Mouse (Mus musculus): ENCODE measurements around the gene Nfil3. TPM values are rescaled to one million over a fixed set of nuclear protein-coding genes. Genes with fewer than 3 reads are reported as not detected.
A peak's percentile ranks its signal among the peaks of the same experiment; 100 is the strongest.

The Nfil3 gene
- total RNA-seq (2014; fragmentation: Nextera tagmentation) (not detected in 2 replicates), total RNA-seq (2017) (0.11 TPM in 1 of 2 replicates, not detected in the other), polyA plus RNA-seq (2012) (0.03 TPM in 2 replicates)

- peak within 1 kb of the TSS; percentile 20; the same call in 1 of the 2 replicates for H3K4me3 ChIP-seq (ENCODE audit: low read depth, low read length)
- H3K36me3 ChIP-seq (replicated peaks): no peaks in the 10 kb centered on the region
- ATAC-seq (ENCODE audit: extremely low read depth, insufficient number of reproducible peaks, low FRiP score, poor library complexity, severe bottlenecking) (no peak), DNase-seq (ENCODE audit: low spot score) (no peak)
- H3K9me3 ChIP-seq (replicated peaks): peaks cover 67% of the 10 kb centered on the region
- TF ChIP-seq GATA2 (IDR thresholded peaks at IDR 0.05; ENCODE audit: borderline replicate concordance, low read depth, low read length): no peak
- no peak for TF ChIP-seq CTCF (IDR thresholded peaks at IDR 0.05; ENCODE audit: low read depth, low read length)
- no peak for TF ChIP-seq GATA1 (IDR thresholded peaks at IDR 0.05; ENCODE audit: borderline replicate concordance, low read length)
- TF ChIP-seq POLR2AphosphoS5 (IDR thresholded peaks at IDR 0.05; ENCODE audit: insufficient replicate concordance, low read depth, low read length): no peak
- no peak for TF ChIP-seq TAL1 (conservative IDR thresholded peaks at IDR 0.05; ENCODE audit: low read depth, low read length)
- H3K4me1 ChIP-seq (ENCODE audit: insufficient read depth, low read depth, low read length): no peaks in the 10 kb centered on the region
- H3K27me3 ChIP-seq (ENCODE audit: insufficient read depth, low read length): no peaks in the 10 kb centered on the region
Observed at GRCm38 (mm10) chr13:52980951-52981421, at the start of gene Nfil3. Gene Nfil3 (minus strand): TSS chr13:52981073.

GRCm38 (mm10) chr13:53024285-53024684 is 43.4 kb upstream of the Nfil3 start:
- no peak for TF ChIP-seq POLR2AphosphoS5 (IDR thresholded peaks at IDR 0.05; ENCODE audit: insufficient replicate concordance, low read depth, low read length)
- no peak for TF ChIP-seq CTCF (IDR thresholded peaks at IDR 0.05; ENCODE audit: low read depth, low read length)
- ATAC-seq (ENCODE audit: extremely low read depth, insufficient number of reproducible peaks, low FRiP score, poor library complexity, severe bottlenecking): no peak

GRCm38 (mm10) chr13:53020282-53020681 is 39.4 kb upstream of the Nfil3 start:
- Histone ChIP-seq H3K27me3 (ENCODE audit: insufficient read depth, low read length) (no peaks in the 10 kb centered on the region), H3K9me3 (replicated peaks) (peaks cover 62% of the 10 kb centered on the region), H3K4me1 (ENCODE audit: insufficient read depth, low read depth, low read length) (no peaks in the 10 kb centered on the region), H3K36me3 (replicated peaks) (no peaks in the 10 kb centered on the region), H3K4me3 (ENCODE audit: low read depth, low read length) (no peak overlapping the region)
- TF ChIP-seq GATA1 (IDR thresholded peaks at IDR 0.05; ENCODE audit: borderline replicate concordance, low read length) (no peak), TAL1 (conservative IDR thresholded peaks at IDR 0.05; ENCODE audit: low read depth, low read length) (no peak), CTCF (IDR thresholded peaks at IDR 0.05; ENCODE audit: low read depth, low read length) (no peak), POLR2AphosphoS5 (IDR thresholded peaks at IDR 0.05; ENCODE audit: insufficient replicate concordance, low read depth, low read length) (no peak), GATA2 (IDR thresholded peaks at IDR 0.05; ENCODE audit: borderline replicate concordance, low read depth, low read length) (no peak)
- ATAC-seq (ENCODE audit: extremely low read depth, insufficient number of reproducible peaks, low FRiP score, poor library complexity, severe bottlenecking) (no peak), DNase-seq (ENCODE audit: low spot score) (no peak)

More at GRCm38 (mm10) chr13:53024285-53024684, 43.4 kb upstream of the Nfil3 start:
- H3K27me3 ChIP-seq (ENCODE audit: insufficient read depth, low read length): no peaks in the 10 kb centered on the region
- H3K4me3 ChIP-seq (ENCODE audit: low read depth, low read length): no peak overlapping the region
- no peak for DNase-seq (ENCODE audit: low spot score)
- H3K36me3 ChIP-seq (replicated peaks): no peaks in the 10 kb centered on the region
- H3K4me1 ChIP-seq (ENCODE audit: insufficient read depth, low read depth, low read length): no peaks in the 10 kb centered on the region
- peaks cover 69% of the 10 kb centered on the region for H3K9me3 ChIP-seq (replicated peaks)

- TF ChIP-seq TAL1 (conservative IDR thresholded peaks at IDR 0.05; ENCODE audit: low read depth, low read length): no peak
- TF ChIP-seq CTCF (IDR thresholded peaks at IDR 0.05; ENCODE audit: low read depth, low read length): no peak
- TF ChIP-seq GATA1 (IDR thresholded peaks at IDR 0.05; ENCODE audit: borderline replicate concordance, low read length): no peak
- TF ChIP-seq POLR2AphosphoS5 (IDR thresholded peaks at IDR 0.05; ENCODE audit: insufficient replicate concordance, low read depth, low read length): no peak
- no peak overlapping the region for H3K4me3 ChIP-seq (ENCODE audit: low read depth, low read length)
- no peaks in the 10 kb centered on the region for H3K36me3 ChIP-seq (replicated peaks)
- H3K4me1 ChIP-seq (ENCODE audit: insufficient read depth, low read depth, low read length): no peaks in the 10 kb centered on the region
- no peak for ATAC-seq (ENCODE audit: extremely low read depth, insufficient number of reproducible peaks, low FRiP score, poor library complexity, severe bottlenecking)
- H3K9me3 ChIP-seq (replicated peaks): peaks cover 62% of the 10 kb centered on the region
- H3K27me3 ChIP-seq (ENCODE audit: insufficient read depth, low read length): no peaks in the 10 kb centered on the region
- DNase-seq (ENCODE audit: low spot score): no peak
Observed at GRCm38 (mm10) chr13:53019532-53019931, 38.7 kb upstream of the Nfil3 start.

GRCm38 (mm10) chr13:53018976-53019375 is 38.1 kb upstream of the Nfil3 start:
- no peak for ATAC-seq (ENCODE audit: extremely low read depth, insufficient number of reproducible peaks, low FRiP score, poor library complexity, severe bottlenecking)
- no peaks in the 10 kb centered on the region for H3K4me1 ChIP-seq (ENCODE audit: insufficient read depth, low read depth, low read length)
- TF ChIP-seq POLR2AphosphoS5 (IDR thresholded peaks at IDR 0.05; ENCODE audit: insufficient replicate concordance, low read depth, low read length) (no peak), CTCF (IDR thresholded peaks at IDR 0.05; ENCODE audit: low read depth, low read length) (no peak), TAL1 (conservative IDR thresholded peaks at IDR 0.05; ENCODE audit: low read depth, low read length) (no peak), GATA2 (IDR thresholded peaks at IDR 0.05; ENCODE audit: borderline replicate concordance, low read depth, low read length) (no peak), GATA1 (IDR thresholded peaks at IDR 0.05; ENCODE audit: borderline replicate concordance, low read length) (no peak)
- H3K9me3 ChIP-seq (replicated peaks): peaks cover 57% of the 10 kb centered on the region
- DNase-seq (ENCODE audit: low spot score): no peak
- no peak overlapping the region for H3K4me3 ChIP-seq (ENCODE audit: low read depth, low read length)
- no peaks in the 10 kb centered on the region for H3K27me3 ChIP-seq (ENCODE audit: insufficient read depth, low read length)
- H3K36me3 ChIP-seq (replicated peaks): no peaks in the 10 kb centered on the region

GRCm38 (mm10) chr13:53017983-53018382 is 37.1 kb upstream of the Nfil3 start:
- peaks cover 58% of the 10 kb centered on the region for H3K9me3 ChIP-seq (replicated peaks)
- TF ChIP-seq GATA1 (IDR thresholded peaks at IDR 0.05; ENCODE audit: borderline replicate concordance, low read length) (no peak), TAL1 (conservative IDR thresholded peaks at IDR 0.05; ENCODE audit: low read depth, low read length) (no peak), POLR2AphosphoS5 (IDR thresholded peaks at IDR 0.05; ENCODE audit: insufficient replicate concordance, low read depth, low read length) (no peak), GATA2 (IDR thresholded peaks at IDR 0.05; ENCODE audit: borderline replicate concordance, low read depth, low read length) (no peak), CTCF (IDR thresholded peaks at IDR 0.05; ENCODE audit: low read depth, low read length) (no peak)
- H3K4me3 ChIP-seq (ENCODE audit: low read depth, low read length): no peak overlapping the region
- H3K4me1 ChIP-seq (ENCODE audit: insufficient read depth, low read depth, low read length): no peaks in the 10 kb centered on the region
- ATAC-seq (ENCODE audit: extremely low read depth, insufficient number of reproducible peaks, low FRiP score, poor library complexity, severe bottlenecking) (no peak), DNase-seq (ENCODE audit: low spot score) (no peak)
- no peaks in the 10 kb centered on the region for H3K27me3 ChIP-seq (ENCODE audit: insufficient read depth, low read length)
- H3K36me3 ChIP-seq (replicated peaks): no peaks in the 10 kb centered on the region
